Mouse (Mus musculus): ENCODE data around the gene Pkn2.

Gene Pkn2

GRCm38 (mm10) chr3:142881872-142882623, at the start of gene Pkn2:
TSS of gene Pkn2 (minus strand) at chr3:142882004.
- in situ Hi-C loops (cut with MboI, MseI): no loop called here

GRCm38 (mm10) chr3:142929906-142930305, 48.1 kb upstream of the Pkn2 start:
- in situ Hi-C loops (cut with MboI, MseI): loop anchor here (5.0 kb wide), 1 partner anchor 43 kb away; no protein-coding TSS in a partner anchor

- in situ Hi-C loops (cut with MboI, MseI): no loop called here
Measured at GRCm38 (mm10) chr3:142927311-142927710, 45.5 kb upstream of the Pkn2 start.

DNA sequence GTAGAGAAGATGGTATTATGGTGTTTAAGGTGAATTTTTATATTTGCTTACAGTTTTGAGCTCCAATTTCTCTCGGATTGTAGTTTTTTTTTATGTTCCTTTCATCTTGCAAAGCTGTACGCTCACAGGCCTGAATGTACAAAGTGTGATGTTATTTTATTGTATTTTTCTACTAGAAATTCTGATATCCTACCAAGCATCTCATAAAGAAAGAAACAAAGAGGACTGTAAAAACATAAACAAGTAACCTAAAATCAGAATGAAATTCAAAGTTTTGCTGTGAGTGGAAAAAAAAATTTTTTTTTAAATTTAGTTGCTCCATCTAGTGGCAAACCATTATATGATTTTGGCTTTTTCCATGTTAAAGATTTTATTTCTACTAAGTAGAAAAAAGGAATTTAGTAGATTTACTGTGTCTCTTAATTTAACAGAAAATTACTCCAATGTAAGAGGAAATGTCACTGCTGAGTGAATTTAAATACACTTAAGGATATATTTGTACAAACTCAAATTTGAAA, 43.1 kb upstream of the Pkn2 start:
- in situ Hi-C loops (cut with MboI, MseI): no loop called here

DNA sequence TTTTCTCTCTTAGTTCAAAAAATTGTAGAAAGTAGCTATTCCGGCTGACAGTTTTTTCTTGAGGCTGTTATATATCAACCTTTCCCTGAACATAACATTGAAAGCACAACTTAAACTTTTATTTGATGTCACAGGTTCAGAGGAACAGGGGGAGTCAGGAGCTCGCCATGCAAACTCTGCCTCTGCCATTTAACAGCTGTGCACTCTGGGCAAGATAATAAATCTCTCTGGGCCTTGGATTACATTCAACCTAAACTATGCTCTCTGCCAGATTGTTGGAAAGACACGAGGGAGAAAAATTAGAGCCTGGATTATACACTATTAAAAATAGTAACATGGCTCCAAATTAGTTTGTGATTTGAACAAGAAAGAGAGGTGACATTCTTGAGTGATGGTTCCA, 37.3 kb upstream of the Pkn2 start:
- in situ Hi-C loops (cut with MboI, MseI): no loop called here

DNA sequence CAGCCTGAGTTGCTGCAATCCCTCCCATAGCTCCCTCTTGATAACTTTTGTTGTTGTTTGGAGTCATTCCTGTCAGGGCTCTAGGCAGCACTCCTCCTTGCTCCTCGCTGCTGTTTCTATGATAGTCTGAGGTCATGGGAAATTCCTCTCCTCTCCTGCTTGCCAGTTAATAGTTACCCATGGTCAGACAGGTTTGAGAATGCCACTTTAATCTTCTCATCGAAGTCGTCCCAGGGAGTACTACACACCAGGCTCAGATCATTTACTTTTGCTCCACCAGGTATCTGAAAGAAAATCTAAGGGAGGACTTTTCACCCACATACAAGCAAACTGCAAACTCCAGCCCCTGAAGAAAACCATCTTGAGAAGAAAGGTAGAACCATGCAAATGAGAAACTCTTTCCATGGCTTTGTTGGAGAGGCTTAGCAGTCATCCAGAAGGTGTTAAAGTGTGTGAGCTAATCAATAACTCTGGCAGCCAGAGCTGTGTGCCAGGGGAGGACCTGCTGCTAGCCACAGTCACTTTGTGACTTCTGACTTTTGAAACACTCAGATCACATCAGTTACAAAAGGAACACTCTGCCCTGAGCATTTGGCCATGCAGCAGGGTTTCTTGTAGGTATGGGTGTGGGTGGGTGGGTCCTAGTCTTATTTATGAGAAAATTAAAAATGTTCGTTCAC, 36.1 kb upstream of the Pkn2 start:
- in situ Hi-C loops (cut with MboI, MseI): no loop called here

- in situ Hi-C loops (cut with MboI, MseI): no loop called here
Measured at GRCm38 (mm10) chr3:142917171-142917570, 35.4 kb upstream of the Pkn2 start.

GRCm38 (mm10) chr3:142913295-142913694, 31.5 kb upstream of the Pkn2 start:
- in situ Hi-C loops (cut with MboI, MseI): no loop called here

- in situ Hi-C loops (cut with MboI, MseI): no loop called here
Measured at GRCm38 (mm10) chr3:142899683-142900082, 17.9 kb upstream of the Pkn2 start.

- in situ Hi-C loops (cut with MboI, MseI): no loop called here
Measured at GRCm38 (mm10) chr3:142898949-142899396, 17.2 kb upstream of the Pkn2 start.

GRCm38 (mm10) chr3:142890442-142890841, 8.6 kb upstream of the Pkn2 start:
- in situ Hi-C loops (cut with MboI, MseI): no loop called here

- in situ Hi-C loops (cut with MboI, MseI): loop anchor here (5.0 kb wide), 1 partner anchor 45 kb away; no protein-coding TSS in a partner anchor
Measured at GRCm38 (mm10) chr3:142886963-142887362, 5.2 kb upstream of the Pkn2 start.

DNA sequence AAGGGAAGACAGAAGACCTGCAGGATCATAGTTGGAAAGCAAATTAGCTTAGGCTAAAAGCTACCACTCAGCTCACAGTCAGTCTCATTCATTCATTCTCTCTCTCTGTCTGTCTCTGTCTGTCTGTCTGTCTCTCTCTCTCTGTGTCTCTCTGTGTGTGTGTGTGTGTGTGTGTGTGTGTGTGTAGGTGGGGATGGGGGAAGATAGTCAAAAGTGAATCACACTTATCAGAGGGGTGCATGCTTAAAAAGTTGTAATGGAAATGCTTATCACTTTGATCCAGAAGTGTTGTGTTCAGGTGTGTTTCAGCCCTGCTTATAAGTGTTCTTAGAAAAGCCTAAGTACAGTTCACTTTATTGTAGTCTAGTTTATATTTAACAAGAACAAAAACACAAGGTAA, 2.8 kb upstream of the Pkn2 start:
- in situ Hi-C loops (cut with MboI, MseI): no loop called here

DNA sequence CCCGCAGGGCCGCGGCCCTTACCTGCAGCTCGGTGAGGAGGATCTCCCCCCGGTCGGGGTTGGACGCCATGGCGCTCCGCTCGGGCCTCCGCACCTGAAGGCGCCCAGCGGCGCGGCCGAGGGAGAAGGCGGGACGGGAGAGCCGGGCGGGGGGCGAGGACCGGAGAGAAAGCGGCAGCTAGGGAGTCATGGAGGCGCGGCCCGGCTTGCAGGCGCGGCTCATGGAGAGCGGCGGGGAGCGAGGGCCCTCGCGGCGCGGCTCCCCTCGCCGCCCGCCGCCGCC, 274 bp downstream of the Pkn2 start:
- in situ Hi-C loops (cut with MboI, MseI): no loop called here

- in situ Hi-C loops (cut with MboI, MseI): no loop called here
Measured at GRCm38 (mm10) chr3:142880790-142881588, 815 bp downstream of the Pkn2 start.

DNA sequence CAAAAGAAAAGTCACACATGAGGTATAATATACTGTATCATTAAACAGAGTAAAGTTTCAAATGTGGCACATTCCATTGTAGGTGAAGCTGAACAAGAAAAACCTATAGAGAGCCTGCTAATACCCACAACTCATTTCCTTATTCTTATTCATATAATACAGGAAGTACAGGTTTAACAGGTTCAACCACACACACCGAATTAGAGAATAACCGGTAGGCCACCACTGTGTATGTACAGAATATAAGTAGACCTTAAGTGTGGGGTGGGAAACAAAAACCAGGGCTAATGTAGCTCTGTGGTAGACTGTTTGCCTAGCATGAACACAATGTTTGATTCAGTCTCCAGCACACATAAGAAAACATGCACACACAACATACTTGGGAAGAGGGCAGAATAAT, 18.6 kb downstream of the Pkn2 start:
- in situ Hi-C loops (cut with MboI, MseI): no loop called here

- in situ Hi-C loops (cut with MboI, MseI): no loop called here
Measured at GRCm38 (mm10) chr3:142856832-142857231, 25.0 kb downstream of the Pkn2 start.

GRCm38 (mm10) chr3:142855961-142856472, 25.8 kb downstream of the Pkn2 start:
- in situ Hi-C loops (cut with MboI, MseI): no loop called here

- in situ Hi-C loops (cut with MboI, MseI): no loop called here
Measured at GRCm38 (mm10) chr3:142852911-142853310, 28.9 kb downstream of the Pkn2 start.

DNA sequence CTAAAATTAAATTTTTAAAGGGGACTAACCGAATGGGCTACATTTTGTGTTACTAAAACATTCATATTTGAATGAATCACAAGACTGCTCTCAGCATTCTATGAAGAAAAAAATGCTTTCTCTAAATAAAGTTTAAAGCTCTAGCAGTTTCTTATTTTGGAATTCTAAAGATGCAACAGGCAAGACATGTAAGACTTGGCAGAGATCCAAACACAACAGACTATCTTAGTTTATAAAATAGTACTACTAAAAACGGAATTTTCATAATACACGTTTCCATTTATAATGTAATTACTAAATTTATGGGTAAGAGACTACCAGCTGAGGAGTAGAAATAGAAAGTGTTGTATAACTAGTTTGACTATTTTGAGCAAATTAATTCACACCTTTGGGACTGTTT, 30.2 kb downstream of the Pkn2 start:
- in situ Hi-C loops (cut with MboI, MseI): no loop called here

DNA sequence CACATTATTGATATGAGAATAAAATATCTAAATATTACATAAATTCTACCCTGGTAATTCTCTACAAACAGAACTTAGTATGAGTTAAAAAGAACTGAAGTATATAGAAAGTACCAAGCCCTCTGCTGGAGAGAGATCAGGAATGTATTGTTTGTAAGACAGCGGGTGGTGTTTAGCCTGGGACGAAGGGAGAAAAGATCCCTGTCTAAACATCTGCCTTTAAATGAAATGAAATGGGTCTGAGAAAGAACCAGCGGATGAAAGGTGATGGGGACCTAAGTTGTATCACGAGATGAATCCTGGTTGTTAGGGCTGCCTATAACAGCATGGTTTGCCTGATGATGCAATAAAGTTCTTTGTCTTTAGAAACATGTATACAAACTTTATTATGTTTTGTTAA, 41.8 kb downstream of the Pkn2 start:
- in situ Hi-C loops (cut with MboI, MseI): no loop called here

DNA sequence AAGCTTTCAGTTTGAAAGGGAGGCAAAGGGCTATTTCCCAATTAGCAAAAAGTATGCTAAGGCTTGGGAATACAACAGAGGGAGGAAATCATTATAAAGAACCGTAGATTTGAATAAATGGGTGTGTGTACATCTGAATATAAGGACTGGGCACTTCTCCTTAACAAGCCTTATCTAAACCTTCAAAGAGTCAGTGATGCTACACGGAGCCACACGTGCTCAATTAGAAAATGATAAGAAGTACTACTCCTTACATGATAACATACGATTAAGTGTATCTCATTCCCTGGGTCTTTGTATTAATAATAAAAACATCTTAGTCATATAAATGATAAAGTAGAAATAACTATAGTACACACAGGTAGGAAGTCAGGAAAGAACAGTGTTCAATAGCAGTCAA, 47.0 kb downstream of the Pkn2 start:
- in situ Hi-C loops (cut with MboI, MseI): no loop called here
